In the genomic region with DNA sequence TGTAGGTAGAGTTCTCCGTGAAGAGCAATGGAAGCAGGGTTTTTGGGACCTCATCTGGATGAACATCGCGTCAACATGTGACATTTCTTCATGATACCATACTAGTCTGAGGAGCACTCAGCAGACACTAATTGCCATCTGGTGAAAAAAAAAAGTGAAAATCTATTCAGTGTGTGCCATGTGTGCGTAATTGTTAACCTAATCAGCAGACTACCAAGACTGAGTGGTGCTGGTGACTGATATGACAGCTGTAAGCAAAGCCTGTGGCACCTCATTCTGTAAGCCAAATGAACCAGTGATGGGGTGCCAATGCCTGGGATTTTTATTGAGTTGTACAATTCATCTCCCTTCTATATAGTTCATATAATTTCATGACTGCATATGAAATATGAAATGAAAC, we compare ENCODE assay signal across 16 mouse cellular contexts. TPM values are rescaled to one million over a fixed set of nuclear protein-coding genes. Genes with fewer than 3 reads are reported as not detected.
A peak's percentile ranks its signal among the peaks of the same experiment; 100 is the strongest.
DNase-seq lines count a peak whose midpoint lies in the region; ATAC-seq and TF ChIP-seq lines count a peak whose summit lies in the region.
"Had no signal": no experiment of that assay in that cellular context is flagged by ENCODE, and none has a peak within 500 bp of the region (broad histone marks: within the 10 kb centered on the region; RNA-seq: fewer than 3 reads in every experiment).

No protein-coding gene starts in this region.

- TF ChIP-seq CTCF in brain, embryonic 14.5 days (IDR thresholded peaks at IDR 0.05; ENCODE audit: borderline replicate concordance, extremely low read depth, insufficient read depth, insufficient read length), result no peak

- H3K4me1 ChIP-seq in forebrain, embryonic 14.5 days (ENCODE audit: control insufficient read depth, insufficient read depth, low read length), result peaks cover 4% of the 10 kb centered on the region; the same call in 1 of the 2 replicates
- no peaks in the 10 kb centered on the region for H3K4me1 ChIP-seq in forebrain, embryonic 11.5 days (replicated peaks; ENCODE audit: control insufficient read depth, insufficient read depth, low read length)
- peaks cover 3% of the 10 kb centered on the region; the same call in 1 of the 2 replicates for H3K4me1 ChIP-seq in forebrain, embryonic 16.5 days (replicated peaks; ENCODE audit: control insufficient read depth, insufficient read depth, low read length)
- H3K4me1 ChIP-seq: embryonic facial prominence, embryonic 10.5 days; embryonic facial prominence, embryonic 12.5 days had no signal

- H3K9ac ChIP-seq in forebrain, embryonic 14.5 days (ENCODE audit: low read length), result no peak overlapping the region
- no peak overlapping the region for H3K9ac ChIP-seq in forebrain, embryonic 11.5 days (ENCODE audit: low read length)
- H3K9ac ChIP-seq in forebrain, embryonic 16.5 days (replicated peaks; ENCODE audit: low read depth, low read length), result no peak overlapping the region
- H3K9ac ChIP-seq: embryonic facial prominence, embryonic 12.5 days had no signal

- H3K4me3 ChIP-seq in forebrain, embryonic 14.5 days (ENCODE audit: low read depth, low read length), result no peak overlapping the region
- no peak overlapping the region for H3K4me3 ChIP-seq in forebrain, embryonic 11.5 days (ENCODE audit: low read depth, low read length)
- no peak overlapping the region for H3K4me3 ChIP-seq in forebrain, embryonic 16.5 days (replicated peaks; ENCODE audit: low read length)
- H3K4me3 ChIP-seq: embryonic facial prominence, embryonic 10.5 days; embryonic facial prominence, embryonic 12.5 days had no signal

- no peaks in the 10 kb centered on the region for H3K27me3 ChIP-seq in forebrain, embryonic 14.5 days (replicated peaks; ENCODE audit: control insufficient read depth, insufficient read depth, low read length)
- no peaks in the 10 kb centered on the region for H3K27me3 ChIP-seq in forebrain, embryonic 11.5 days (ENCODE audit: control insufficient read depth, insufficient read depth, low read length)
- no peaks in the 10 kb centered on the region for H3K27me3 ChIP-seq in forebrain, embryonic 16.5 days (replicated peaks; ENCODE audit: control insufficient read depth, insufficient read depth, low read length)
- H3K27me3 ChIP-seq: embryonic facial prominence, embryonic 12.5 days had no signal

- H3K4me2 ChIP-seq in forebrain, embryonic 14.5 days (ENCODE audit: low read length), result no peak overlapping the region
- H3K4me2 ChIP-seq in forebrain, embryonic 11.5 days (ENCODE audit: low read depth, low read length, severe bottlenecking), result no peak overlapping the region
- no peak overlapping the region for H3K4me2 ChIP-seq in forebrain, embryonic 16.5 days (ENCODE audit: low read length)
- H3K4me2 ChIP-seq: embryonic facial prominence, embryonic 12.5 days had no signal

- no peak overlapping the region for H3K27ac ChIP-seq in forebrain, embryonic 14.5 days (ENCODE audit: low read depth, low read length)
- H3K27ac ChIP-seq in forebrain, embryonic 11.5 days (ENCODE audit: low read depth, low read length), result no peak overlapping the region
- no peak overlapping the region for H3K27ac ChIP-seq in forebrain, embryonic 16.5 days (ENCODE audit: low read length)
- H3K27ac ChIP-seq: embryonic facial prominence, embryonic 10.5 days; embryonic facial prominence, embryonic 12.5 days had no signal

- 64% methylated on average over 4 of the region's 4 CpGs for WGBS in forebrain, embryonic 14.5 days
- 86% methylated on average over 4 of the region's 4 CpGs for WGBS in forebrain, embryonic 11.5 days
- WGBS in forebrain, embryonic 16.5 days, result 50% methylated on average over 4 of the region's 4 CpGs

- TF ChIP-seq POLR2A in brain, embryonic 14.5 days (IDR thresholded peaks at IDR 0.05; ENCODE audit: borderline replicate concordance, extremely low read depth, insufficient read depth, insufficient read length, poor library complexity, severe bottlenecking), result no peak

- H3K36me3 ChIP-seq in forebrain, embryonic 14.5 days (ENCODE audit: control insufficient read depth, insufficient read depth, low read length), result no peaks in the 10 kb centered on the region
- H3K36me3 ChIP-seq in forebrain, embryonic 11.5 days (ENCODE audit: control insufficient read depth, insufficient read depth, low read length), result no peaks in the 10 kb centered on the region
- no peaks in the 10 kb centered on the region for H3K36me3 ChIP-seq in forebrain, embryonic 16.5 days (ENCODE audit: control insufficient read depth, insufficient read depth)
- H3K36me3 ChIP-seq: embryonic facial prominence, embryonic 10.5 days; embryonic facial prominence, embryonic 12.5 days had no signal

- no peaks in the 10 kb centered on the region for H3K9me3 ChIP-seq in forebrain, embryonic 14.5 days (replicated peaks; ENCODE audit: control insufficient read depth, low read length)
- H3K9me3 ChIP-seq in forebrain, embryonic 11.5 days (ENCODE audit: control insufficient read depth, low read length), result no peaks in the 10 kb centered on the region
- H3K9me3 ChIP-seq in forebrain, embryonic 16.5 days (ENCODE audit: control insufficient read depth, low read length), result no peaks in the 10 kb centered on the region
- H3K9me3 ChIP-seq: embryonic facial prominence, embryonic 10.5 days; embryonic facial prominence, embryonic 12.5 days had no signal

- peak; percentile 81 for DNase-seq in forebrain, embryonic 14.5 days (ENCODE audit: low spot score)
- DNase-seq in forebrain, embryonic 11.5 days (ENCODE audit: low spot score), result no peak
- peak; percentile 82 for DNase-seq in brain, embryonic 14.5 days (ENCODE audit: low read depth)
- no peak for DNase-seq in kidney, adult 11 months
- no peak for DNase-seq in right cerebral cortex, postnatal 36 days (ENCODE audit: low spot score in 2 of 2)
- DNase-seq: adrenal gland, adult 2 months; adrenal gland, postnatal 10 days; adrenal gland, postnatal 25 days; cerebellum, adult 11-12 months; cerebellum, adult 2 months; cerebellum, adult 9-10 months; cerebellum, postnatal 10 days; cerebellum, postnatal 25 days had no signal

- peak; percentile 78 for ATAC-seq in forebrain, embryonic 14.5 days
- no peak for ATAC-seq in forebrain, embryonic 11.5 days (replicated peaks; ENCODE audit: low FRiP score)
- peak; percentile 89 for ATAC-seq in forebrain, embryonic 16.5 days

RNA-seq across cellular contexts. Expression of a gene that starts 29.0 kb away (rescaled TPM):
- 28.3 and 35.2 TPM in 2 replicates for polyA plus RNA-seq in forebrain, embryonic 14.5 days (2014; fragmentation: Nextera tagmentation; extraction: Ambion mirVana)
- polyA plus RNA-seq in forebrain, embryonic 11.5 days (2014; fragmentation: Nextera tagmentation; extraction: Ambion mirVana), result 5.3 and 5.9 TPM in 2 replicates
- 40.2 and 61.0 TPM in 2 replicates for polyA plus RNA-seq in brain, embryonic 14.5 days (2012; rRNA removed)
- 38.1 and 44.7 TPM in 2 replicates for polyA plus RNA-seq in forebrain, embryonic 16.5 days (2015; fragmentation: Nextera tagmentation; extraction: Ambion mirVana)

Comparison
In these comparisons a context has a peak if more than half of its experiments do, and no peak if none do; other contexts are left out.
1. DNase-seq: peak in forebrain, embryonic 14.5 days (single experiment) and brain, embryonic 14.5 days (single experiment); none in forebrain, embryonic 11.5 days (single experiment), kidney, adult 11 months (single experiment) and right cerebral cortex, postnatal 36 days (0 of 2).